Mouse (Mus musculus): ENCODE results near the gene Hif1an. TPM values are rescaled to one million over a fixed set of nuclear protein-coding genes. Genes with fewer than 3 reads are reported as not detected.

Hif1an gene
- polyA plus RNA-seq, 1 experiment from 2014 or later: 29.3 TPM

GRCm38 (mm10) chr19:44525551-44526205 is 37.0 kb upstream of the Hif1an start:
- DNase-seq (ENCODE audit: low spot score) (no peak), ATAC-seq (ENCODE audit: insufficient read depth, low FRiP score, low TSS enrichment) (no peak)
- Histone ChIP-seq H3K9me3 (ENCODE audit: control insufficient read depth, low read length) (no peaks in the 10 kb centered on the region), H3K4me3 (ENCODE audit: low read depth, low read length) (no peak overlapping the region), H3K27me3 (ENCODE audit: control insufficient read depth, insufficient read depth, low read length) (no peaks in the 10 kb centered on the region), H3K4me2 (ENCODE audit: low read depth) (no peak overlapping the region), H3K9ac (ENCODE audit: low read length) (no peak overlapping the region), H3K4me1 (ENCODE audit: control insufficient read depth, insufficient read depth, low read length) (no peaks in the 10 kb centered on the region), H3K36me3 (ENCODE audit: control insufficient read depth, insufficient read depth, low read length) (no peaks in the 10 kb centered on the region), H3K27ac (ENCODE audit: low read depth, low read length) (no peak overlapping the region)
- WGBS: 87% methylated on average over 9 of the region's 9 CpGs

GRCm38 (mm10) chr19:44530018-44530417 is 32.6 kb upstream of the Hif1an start:
- H3K36me3 ChIP-seq (ENCODE audit: control insufficient read depth, insufficient read depth, low read length): no peaks in the 10 kb centered on the region
- H3K27ac ChIP-seq (ENCODE audit: low read depth, low read length): no peak overlapping the region
- no peak overlapping the region for H3K4me3 ChIP-seq (ENCODE audit: low read depth, low read length)
- H3K4me2 ChIP-seq (ENCODE audit: low read depth): no peak overlapping the region
- 89% methylated on average over 6 of the region's 6 CpGs for WGBS
- no peak for ATAC-seq (ENCODE audit: insufficient read depth, low FRiP score, low TSS enrichment)
- no peaks in the 10 kb centered on the region for H3K4me1 ChIP-seq (ENCODE audit: control insufficient read depth, insufficient read depth, low read length)
- no peaks in the 10 kb centered on the region for H3K27me3 ChIP-seq (ENCODE audit: control insufficient read depth, insufficient read depth, low read length)
- H3K9ac ChIP-seq (ENCODE audit: low read length): no peak overlapping the region
- DNase-seq (ENCODE audit: low spot score): no peak
- no peaks in the 10 kb centered on the region for H3K9me3 ChIP-seq (ENCODE audit: control insufficient read depth, low read length)

GRCm38 (mm10) chr19:44535376-44535775 is 27.3 kb upstream of the Hif1an start:
- DNase-seq (ENCODE audit: low spot score) (no peak), ATAC-seq (ENCODE audit: insufficient read depth, low FRiP score, low TSS enrichment) (no peak)
- H3K27me3 ChIP-seq (ENCODE audit: control insufficient read depth, insufficient read depth, low read length): no peaks in the 10 kb centered on the region
- no peak overlapping the region for H3K27ac ChIP-seq (ENCODE audit: low read depth, low read length)
- 33% methylated on average over 3 of the region's 3 CpGs for WGBS
- no peaks in the 10 kb centered on the region for H3K9me3 ChIP-seq (ENCODE audit: control insufficient read depth, low read length)
- H3K9ac ChIP-seq (ENCODE audit: low read length): no peak overlapping the region
- H3K4me1 ChIP-seq (ENCODE audit: control insufficient read depth, insufficient read depth, low read length): no peaks in the 10 kb centered on the region
- no peaks in the 10 kb centered on the region for H3K36me3 ChIP-seq (ENCODE audit: control insufficient read depth, insufficient read depth, low read length)
- no peak overlapping the region for H3K4me2 ChIP-seq (ENCODE audit: low read depth)
- H3K4me3 ChIP-seq (ENCODE audit: low read depth, low read length): no peak overlapping the region

GRCm38 (mm10) chr19:44537416-44537815 is 25.2 kb upstream of the Hif1an start:
- H3K9me3 ChIP-seq (ENCODE audit: control insufficient read depth, low read length): no peaks in the 10 kb centered on the region
- no peak overlapping the region for H3K4me2 ChIP-seq (ENCODE audit: low read depth)
- no peak overlapping the region for H3K4me3 ChIP-seq (ENCODE audit: low read depth, low read length)
- WGBS: 91% methylated on average over 8 of the region's 8 CpGs
- H3K4me1 ChIP-seq (ENCODE audit: control insufficient read depth, insufficient read depth, low read length): no peaks in the 10 kb centered on the region
- H3K27ac ChIP-seq (ENCODE audit: low read depth, low read length): no peak overlapping the region
- no peak overlapping the region for H3K9ac ChIP-seq (ENCODE audit: low read length)
- DNase-seq (ENCODE audit: low spot score) (no peak), ATAC-seq (ENCODE audit: insufficient read depth, low FRiP score, low TSS enrichment) (no peak)
- H3K27me3 ChIP-seq (ENCODE audit: control insufficient read depth, insufficient read depth, low read length): no peaks in the 10 kb centered on the region
- H3K36me3 ChIP-seq (ENCODE audit: control insufficient read depth, insufficient read depth, low read length): no peaks in the 10 kb centered on the region

- H3K9ac ChIP-seq (ENCODE audit: low read length): no peak overlapping the region
- no peak overlapping the region for H3K27ac ChIP-seq (ENCODE audit: low read depth, low read length)
- WGBS: 95% methylated on average over 8 of the region's 8 CpGs
- H3K4me2 ChIP-seq (ENCODE audit: low read depth): no peak overlapping the region
- no peaks in the 10 kb centered on the region for H3K9me3 ChIP-seq (ENCODE audit: control insufficient read depth, low read length)
- peaks cover 3% of the 10 kb centered on the region; the same call in 1 of the 2 replicates for H3K4me1 ChIP-seq (ENCODE audit: control insufficient read depth, insufficient read depth, low read length)
- no peak overlapping the region for H3K4me3 ChIP-seq (ENCODE audit: low read depth, low read length)
- DNase-seq (ENCODE audit: low spot score): no peak
- no peaks in the 10 kb centered on the region for H3K27me3 ChIP-seq (ENCODE audit: control insufficient read depth, insufficient read depth, low read length)
- H3K36me3 ChIP-seq (ENCODE audit: control insufficient read depth, insufficient read depth, low read length): no peaks in the 10 kb centered on the region
- no peak for ATAC-seq (ENCODE audit: insufficient read depth, low FRiP score, low TSS enrichment)
These were observed 19.9 kb upstream of the Hif1an start for GRCm38 (mm10) chr19:44542694-44543178.

GRCm38 (mm10) chr19:44544372-44544771 is 18.3 kb upstream of the Hif1an start:
- Histone ChIP-seq H3K4me1 (ENCODE audit: control insufficient read depth, insufficient read depth, low read length) (peaks cover 3% of the 10 kb centered on the region; the same call in 1 of the 2 replicates), H3K4me3 (ENCODE audit: low read depth, low read length) (no peak overlapping the region), H3K27me3 (ENCODE audit: control insufficient read depth, insufficient read depth, low read length) (no peaks in the 10 kb centered on the region), H3K9me3 (ENCODE audit: control insufficient read depth, low read length) (no peaks in the 10 kb centered on the region), H3K9ac (ENCODE audit: low read length) (no peak overlapping the region), H3K4me2 (ENCODE audit: low read depth) (no peak overlapping the region), H3K27ac (ENCODE audit: low read depth, low read length) (no peak overlapping the region), H3K36me3 (ENCODE audit: control insufficient read depth, insufficient read depth, low read length) (peaks cover 3% of the 10 kb centered on the region; the same call in 1 of the 2 replicates)
- DNase-seq (ENCODE audit: low spot score) (no peak), ATAC-seq (ENCODE audit: insufficient read depth, low FRiP score, low TSS enrichment) (no peak)
- WGBS: 58% methylated on average over 10 of the region's 10 CpGs

- Histone ChIP-seq H3K9me3 (ENCODE audit: control insufficient read depth, low read length) (no peaks in the 10 kb centered on the region), H3K4me2 (ENCODE audit: low read depth) (peak overlapping the region; percentile 94), H3K4me1 (ENCODE audit: control insufficient read depth, insufficient read depth, low read length) (peaks cover 3% of the 10 kb centered on the region; the same call in 1 of the 2 replicates), H3K9ac (ENCODE audit: low read length) (no peak overlapping the region), H3K27ac (ENCODE audit: low read depth, low read length) (no peak overlapping the region), H3K27me3 (ENCODE audit: control insufficient read depth, insufficient read depth, low read length) (no peaks in the 10 kb centered on the region), H3K36me3 (ENCODE audit: control insufficient read depth, insufficient read depth, low read length) (peaks cover 3% of the 10 kb centered on the region; the same call in 1 of the 2 replicates), H3K4me3 (ENCODE audit: low read depth, low read length) (no peak overlapping the region)
- WGBS: 4% methylated on average over 13 of the region's 13 CpGs
- ATAC-seq (ENCODE audit: insufficient read depth, low FRiP score, low TSS enrichment): no peak
- DNase-seq (ENCODE audit: low spot score): peak; percentile 86
These were observed 17.9 kb upstream of the Hif1an start for GRCm38 (mm10) chr19:44544775-44545174.

GRCm38 (mm10) chr19:44545321-44546041 is 17.2 kb upstream of the Hif1an start, which contains the start of gene Sec31b:
Gene Sec31b, minus strand, starts transcription at chr19:44545864.
- ATAC-seq (ENCODE audit: insufficient read depth, low FRiP score, low TSS enrichment): peak; percentile 38; the same call in 1 of the 2 replicates
- peaks cover 8% of the 10 kb centered on the region; the same call in 1 of the 2 replicates for H3K36me3 ChIP-seq (ENCODE audit: control insufficient read depth, insufficient read depth, low read length)
- peak within 1 kb of the TSS; percentile 52 for H3K4me3 ChIP-seq (ENCODE audit: low read depth, low read length)
- peak within 1 kb of the TSS; percentile 66 for H3K9ac ChIP-seq (ENCODE audit: low read length)
- peak; percentile 50 for DNase-seq (ENCODE audit: low spot score)
- peak within 1 kb of the TSS; percentile 94 for H3K4me2 ChIP-seq (ENCODE audit: low read depth)
- WGBS: 1% methylated on average over 42 of the region's 47 CpGs
- no peaks in the 10 kb centered on the region for H3K27me3 ChIP-seq (ENCODE audit: control insufficient read depth, insufficient read depth, low read length)
- peaks cover 3% of the 10 kb centered on the region; the same call in 1 of the 2 replicates for H3K4me1 ChIP-seq (ENCODE audit: control insufficient read depth, insufficient read depth, low read length)
- H3K9me3 ChIP-seq (ENCODE audit: control insufficient read depth, low read length): no peaks in the 10 kb centered on the region
- no peak within 1 kb of the TSS for H3K27ac ChIP-seq (ENCODE audit: low read depth, low read length)
